Comparison of ENCODE assay signal across 7 mouse cellular contexts in genomic region chr1:135429901-135430668, GRCm38 (mm10). TPM values are rescaled to one million over a fixed set of nuclear protein-coding genes. Genes with fewer than 3 reads are reported as not detected.
DNase-seq lines count a peak whose midpoint lies in the region; ATAC-seq lines count a peak whose summit lies in the region.

Ipo9 (minus strand) TSS chr1:135430499.

- peak within 1 kb of the TSS; percentile 43 for H3K4me2 ChIP-seq in embryonic facial prominence, embryonic 11.5 days (ENCODE audit: low read depth, low read length)
- peak within 1 kb of the TSS; percentile 86 for H3K4me2 ChIP-seq in midbrain, embryonic 13.5 days (replicated peaks)

- H3K4me3 ChIP-seq in embryonic facial prominence, embryonic 11.5 days (ENCODE audit: low read depth, low read length) = peak within 1 kb of the TSS; percentile 93
- peak within 1 kb of the TSS; percentile 99 for H3K4me3 ChIP-seq in limb, embryonic 10.5 days
- peak within 1 kb of the TSS; percentile 84 for H3K4me3 ChIP-seq in midbrain, embryonic 13.5 days (replicated peaks)

- DNase-seq in adrenal gland, postnatal 14 days = peak; percentile 97
- peak; percentile 95 for DNase-seq in embryonic facial prominence, embryonic 11.5 days (ENCODE audit: low spot score)
- peak; percentile 86 for DNase-seq in kidney, adult 11 months
- DNase-seq in limb, embryonic 10.5 days (ENCODE audit: low spot score) = peak; percentile 94
- peak; percentile 81 for DNase-seq in spleen, adult 12 weeks (ENCODE audit: low spot score)

- peak within 1 kb of the TSS; percentile 99 for H3K9ac ChIP-seq in embryonic facial prominence, embryonic 11.5 days (replicated peaks; ENCODE audit: low read length)
- H3K9ac ChIP-seq in midbrain, embryonic 13.5 days (replicated peaks) = peak within 1 kb of the TSS; percentile 92

- H3K27ac ChIP-seq in embryonic facial prominence, embryonic 11.5 days (replicated peaks; ENCODE audit: low read depth, low read length) = peak within 1 kb of the TSS; percentile 86
- H3K27ac ChIP-seq in limb, embryonic 10.5 days = peak within 1 kb of the TSS; percentile 98
- H3K27ac ChIP-seq in midbrain, embryonic 13.5 days = peak within 1 kb of the TSS; percentile 89

- WGBS in embryonic facial prominence, embryonic 11.5 days = under 1% methylated on average over 65 of the region's 65 CpGs
- under 1% methylated on average over 65 of the region's 65 CpGs for WGBS in limb, embryonic 10.5 days
- WGBS in midbrain, embryonic 13.5 days = under 1% methylated on average over 65 of the region's 65 CpGs

- no peaks in the 10 kb centered on the region for H3K4me1 ChIP-seq in embryonic facial prominence, embryonic 11.5 days (ENCODE audit: control insufficient read depth, insufficient read depth, low read length)
- H3K4me1 ChIP-seq in limb, embryonic 10.5 days = peaks cover 54% of the 10 kb centered on the region
- peaks cover 51% of the 10 kb centered on the region for H3K4me1 ChIP-seq in midbrain, embryonic 13.5 days (replicated peaks)

- no peaks in the 10 kb centered on the region for H3K9me3 ChIP-seq in embryonic facial prominence, embryonic 11.5 days (replicated peaks; ENCODE audit: control insufficient read depth, low read length)
- no peaks in the 10 kb centered on the region for H3K9me3 ChIP-seq in limb, embryonic 10.5 days (replicated peaks)
- H3K9me3 ChIP-seq in midbrain, embryonic 13.5 days = no peaks in the 10 kb centered on the region

- peak; percentile 88 for ATAC-seq in embryonic facial prominence, embryonic 11.5 days (replicated peaks; ENCODE audit: insufficient number of reproducible peaks, low FRiP score, low TSS enrichment, low read depth)
- peak; percentile 97 for ATAC-seq in granulocyte monocyte progenitor cell, adult 5-6 weeks (replicated peaks; ENCODE audit: poor library complexity, severe bottlenecking)
- ATAC-seq in midbrain, embryonic 13.5 days = peak; percentile 96

- no peaks in the 10 kb centered on the region for H3K27me3 ChIP-seq in embryonic facial prominence, embryonic 11.5 days (ENCODE audit: control insufficient read depth, insufficient read depth, low read length)
- H3K27me3 ChIP-seq in limb, embryonic 10.5 days (ENCODE audit: low read depth, poor library complexity, severe bottlenecking) = no peaks in the 10 kb centered on the region
- H3K27me3 ChIP-seq in midbrain, embryonic 13.5 days = no peaks in the 10 kb centered on the region

- no peaks in the 10 kb centered on the region; the same call in 1 of the 2 replicates for H3K36me3 ChIP-seq in embryonic facial prominence, embryonic 11.5 days (replicated peaks; ENCODE audit: control insufficient read depth, insufficient read depth, low read depth, low read length)
- peaks cover 31% of the 10 kb centered on the region for H3K36me3 ChIP-seq in limb, embryonic 10.5 days
- H3K36me3 ChIP-seq in midbrain, embryonic 13.5 days = peaks cover 17% of the 10 kb centered on the region

RNA-seq across cellular contexts. Expression of gene Ipo9, which starts in this region (rescaled TPM):
- total RNA-seq in adrenal gland, postnatal 14 days (2021) = 72.6 and 73.7 TPM in 2 replicates
- 193 and 205 TPM in 2 replicates for polyA plus RNA-seq in embryonic facial prominence, embryonic 11.5 days (2014; fragmentation: Nextera tagmentation; extraction: Ambion mirVana)
- 64.4 and 81.0 TPM in 2 replicates for total RNA-seq in granulocyte monocyte progenitor cell, adult 5-6 weeks (2014; fragmentation: Nextera tagmentation)
- total RNA-seq in granulocyte monocyte progenitor cell, adult 5-6 weeks (2017) = 33.9 and 36.7 TPM in 2 replicates
- polyA plus RNA-seq in limb, embryonic 10.5 days (2016; fragmentation: Nextera tagmentation; extraction: Ambion mirVana) = 195 and 209 TPM in 2 replicates
- 136 and 142 TPM in 2 replicates for polyA plus RNA-seq in midbrain, embryonic 13.5 days (2015; fragmentation: Nextera tagmentation; extraction: Ambion mirVana)

Comparison
In these comparisons a context has a peak if more than half of its experiments do, and no peak if none do; other contexts are left out.
1. Peak in every context shown above with its lines: DNase-seq, ATAC-seq, H3K4me3 ChIP-seq and H3K27ac ChIP-seq.